Mouse (Mus musculus) ovary, adult 18-20 months (tissue): ENCODE data around the gene Fndc11.

Source experiments
- DNase-seq: peaks from one replicate; pipeline ENCODE4 v3.0.0; 2022; ENCODE audit warnings: low spot score, mixed read lengths

The Fndc11 gene

DNA sequence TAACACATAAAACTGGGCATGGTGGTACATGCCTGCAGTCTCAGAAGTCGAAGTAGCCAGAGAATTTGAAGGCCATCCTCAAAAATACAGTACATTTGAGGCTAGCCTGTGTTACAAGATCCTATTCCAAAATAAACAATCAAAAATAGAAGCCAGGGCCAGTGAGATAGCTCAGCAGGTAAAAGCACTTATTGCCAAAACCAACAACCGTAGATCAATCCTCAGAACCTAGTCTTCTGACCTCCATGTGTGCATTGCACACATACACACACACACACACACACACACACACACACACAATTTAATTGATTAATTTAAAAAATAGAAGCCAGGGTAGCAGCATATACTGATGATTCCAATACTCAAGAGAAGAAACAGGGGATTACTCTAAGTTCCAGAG, 47.0 kb downstream of the Fndc11 start:
- DNase-seq: no peak

DNA sequence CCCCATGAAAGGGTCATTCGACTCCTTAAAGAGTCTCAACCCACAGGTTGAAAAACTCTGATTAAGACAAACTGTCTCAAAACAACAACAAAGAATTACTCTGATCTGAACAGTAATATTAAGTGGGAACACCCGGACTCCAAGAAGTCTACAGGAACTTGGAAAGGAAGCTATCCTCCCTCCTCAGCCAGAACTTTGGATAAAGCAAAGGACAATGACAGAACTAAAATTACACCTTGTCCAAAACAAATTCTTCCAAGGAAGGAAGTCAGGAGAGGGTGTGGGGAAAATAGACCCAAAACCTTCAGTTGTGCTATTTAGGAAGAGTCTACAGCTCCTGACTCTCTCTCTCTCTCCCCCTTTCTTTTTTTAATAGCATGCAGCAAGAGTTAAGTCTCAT, 52.3 kb downstream of the Fndc11 start:
- no peak for DNase-seq
